In the genomic region with DNA sequence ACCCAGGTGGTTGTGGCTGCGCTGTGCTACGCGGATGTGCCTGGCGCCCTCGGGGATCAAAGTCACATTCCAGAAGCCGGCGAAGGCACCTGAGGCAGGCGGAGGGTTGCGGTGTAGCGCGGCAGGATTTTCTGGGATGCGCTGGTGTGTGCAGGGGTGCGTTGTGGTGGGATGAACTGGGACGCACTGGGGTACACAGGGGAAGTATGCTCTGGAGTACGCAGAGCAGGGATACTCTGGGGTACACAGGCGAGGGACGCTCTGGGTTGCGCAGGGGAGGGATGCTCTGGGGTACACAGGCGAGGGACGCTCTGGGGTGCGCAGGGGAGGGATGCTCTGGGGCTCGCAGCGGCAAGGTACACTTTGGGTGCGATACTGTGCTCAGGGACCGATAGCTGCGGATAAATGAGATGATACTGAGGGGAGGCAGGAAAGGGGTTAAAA, we compare ENCODE assay signal across 9 mouse cellular contexts. TPM values are rescaled to one million over a fixed set of nuclear protein-coding genes. Genes with fewer than 3 reads are reported as not detected.
DNase-seq lines count a peak whose midpoint lies in the region; ATAC-seq and TF ChIP-seq lines count a peak whose summit lies in the region.
"Had no signal": no experiment of that assay in that cellular context is flagged by ENCODE, and none has a peak within 500 bp of the region (broad histone marks: within the 10 kb centered on the region; RNA-seq: fewer than 3 reads in every experiment).

No protein-coding gene starts in this region.

- H3K9me3 ChIP-seq in heart, embryonic 10.5 days, result no peaks in the 10 kb centered on the region
- H3K9me3 ChIP-seq in G1E (replicated peaks), result peaks cover 16% of the 10 kb centered on the region
- H3K9me3 ChIP-seq in hindbrain, embryonic 11.5 days (ENCODE audit: control insufficient read depth, low read length), result no peaks in the 10 kb centered on the region
- H3K9me3 ChIP-seq in midbrain, embryonic 10.5 days (replicated peaks), result no peaks in the 10 kb centered on the region

- peaks cover 89% of the 10 kb centered on the region for H3K27me3 ChIP-seq in heart, embryonic 10.5 days (ENCODE audit: insufficient read depth, poor library complexity, severe bottlenecking)
- peaks cover 3% of the 10 kb centered on the region; the same call in 1 of the 2 replicates for H3K27me3 ChIP-seq in G1E (ENCODE audit: insufficient read depth, low read length)
- H3K27me3 ChIP-seq in hindbrain, embryonic 11.5 days (ENCODE audit: control insufficient read depth, insufficient read depth, low read length), result peaks cover 67% of the 10 kb centered on the region
- peaks cover 89% of the 10 kb centered on the region for H3K27me3 ChIP-seq in midbrain, embryonic 10.5 days (ENCODE audit: low read depth, poor library complexity, severe bottlenecking)

- H3K9ac ChIP-seq in hindbrain, embryonic 11.5 days (ENCODE audit: low read depth, low read length), result no peak overlapping the region

- DNase-seq in heart, embryonic 10.5 days (ENCODE audit: low spot score), result no peak
- DNase-seq in heart, postnatal 10 days, result no peak
- DNase-seq in G1E (ENCODE audit: low spot score), result no peak
- no peak for DNase-seq in hindbrain, embryonic 11.5 days (ENCODE audit: low spot score)
- no peak for DNase-seq in midbrain, embryonic 10.5 days (ENCODE audit: low spot score)
- no peak for DNase-seq in cerebellum, postnatal 36 days
- DNase-seq in thymus, postnatal 0 days (ENCODE audit: low spot score), result no peak
- DNase-seq in left cerebral cortex, postnatal 10 days (ENCODE audit: extremely low spot score in 1 of 2, low spot score in 2 of 2), result no peak
- DNase-seq: thymus, postnatal 25 days had no signal

- peak overlapping the region; percentile 52 for H3K4me3 ChIP-seq in heart, embryonic 10.5 days
- peak overlapping the region; percentile 69 for H3K4me3 ChIP-seq in G1E (ENCODE audit: low read depth, low read length)
- H3K4me3 ChIP-seq in hindbrain, embryonic 11.5 days (ENCODE audit: low read depth, low read length), result peak overlapping the region; percentile 23
- peak overlapping the region; percentile 52 for H3K4me3 ChIP-seq in midbrain, embryonic 10.5 days

- peak overlapping the region; percentile 35 for H3K4me2 ChIP-seq in hindbrain, embryonic 11.5 days (replicated peaks; ENCODE audit: low read depth, low read length)

- intact Hi-C loops in heart, postnatal 10 days (cut with DNase I), result loop anchor here (10.0 kb wide), 1 partner anchor 168 kb away; the partner anchor contains the start of genes 1600002K03Rik and Efna2
- intact Hi-C loops in left cerebral cortex, postnatal 10 days (cut with DNase I), result loop anchor here (10.0 kb wide), 1 partner anchor 162 kb away; no protein-coding TSS in a partner anchor

- H3K4me1 ChIP-seq in heart, embryonic 10.5 days, result peaks cover 54% of the 10 kb centered on the region
- H3K4me1 ChIP-seq in G1E (ENCODE audit: insufficient read depth, low read depth, low read length), result peaks cover 79% of the 10 kb centered on the region
- peaks cover 17% of the 10 kb centered on the region for H3K4me1 ChIP-seq in hindbrain, embryonic 11.5 days (replicated peaks; ENCODE audit: control insufficient read depth, insufficient read depth, low read length)
- peaks cover 49% of the 10 kb centered on the region for H3K4me1 ChIP-seq in midbrain, embryonic 10.5 days

- TF ChIP-seq CTCF in G1E (IDR thresholded peaks at IDR 0.05; ENCODE audit: low read depth, low read length), result no peak

- H3K27ac ChIP-seq in heart, embryonic 10.5 days, result no peak overlapping the region
- H3K27ac ChIP-seq in hindbrain, embryonic 11.5 days (ENCODE audit: low read depth, low read length), result no peak overlapping the region
- 0 out of 2 replicates have a peak overlapping the region, but pooled peaks have one; percentile 0 for H3K27ac ChIP-seq in midbrain, embryonic 10.5 days (replicated peaks)

- no peak for ATAC-seq in G1E (ENCODE audit: extremely low read depth, insufficient number of reproducible peaks, low FRiP score, poor library complexity, severe bottlenecking)
- ATAC-seq in hindbrain, embryonic 11.5 days (ENCODE audit: low FRiP score), result 0 out of 2 replicates have a peak, but pooled peaks have one; percentile 16

- H3K36me3 ChIP-seq in heart, embryonic 10.5 days, result no peaks in the 10 kb centered on the region
- peaks cover 33% of the 10 kb centered on the region for H3K36me3 ChIP-seq in G1E (replicated peaks)
- H3K36me3 ChIP-seq in hindbrain, embryonic 11.5 days (ENCODE audit: control insufficient read depth, insufficient read depth, low read length), result no peaks in the 10 kb centered on the region
- no peaks in the 10 kb centered on the region for H3K36me3 ChIP-seq in midbrain, embryonic 10.5 days

- 3% methylated on average over 26 of the region's 26 CpGs for WGBS in heart, embryonic 10.5 days
- WGBS in hindbrain, embryonic 11.5 days, result 3% methylated on average over 26 of the region's 26 CpGs
- WGBS in midbrain, embryonic 10.5 days, result 1% methylated on average over 26 of the region's 26 CpGs

RNA-seq across cellular contexts. Expression of gene Adamtsl5, which starts 5.9 kb away (rescaled TPM):
- polyA plus RNA-seq in heart, embryonic 10.5 days (2016; fragmentation: Nextera tagmentation; extraction: Ambion mirVana), result 1.3 and 1.9 TPM in 2 replicates
- total RNA-seq in heart, postnatal 10 days (2021), result 10 to 100 TPM; 36.9 to 42.9 TPM
- total RNA-seq in G1E (2014; fragmentation: Nextera tagmentation), result 16.9 and 17.5 TPM in 2 replicates
- total RNA-seq in G1E (2017), result 5.4 and 8.0 TPM in 2 replicates
- polyA plus RNA-seq in G1E (2012), result 33.4 and 37.9 TPM in 2 replicates
- polyA plus RNA-seq in hindbrain, embryonic 11.5 days (2014; fragmentation: Nextera tagmentation; extraction: Ambion mirVana), result 0.54 and 0.70 TPM in 2 replicates
- 0.48 and 0.91 TPM in 2 replicates for polyA plus RNA-seq in midbrain, embryonic 10.5 days (2016; fragmentation: Nextera tagmentation; extraction: Ambion mirVana)
- polyA plus RNA-seq in thymus, postnatal 0 days (2015; fragmentation: Nextera tagmentation; extraction: Ambion mirVana), result 1.0 and 1.1 TPM in 2 replicates
- under 1 TPM; 0.66 to 0.85 TPM for total RNA-seq in left cerebral cortex, postnatal 10 days (2021)

RNA-seq across cellular contexts. Expression of gene Reep6, which starts 12.6 kb away (rescaled TPM):
- polyA plus RNA-seq in heart, embryonic 10.5 days (2016; fragmentation: Nextera tagmentation; extraction: Ambion mirVana), result 7.1 and 18.3 TPM in 2 replicates
- 1 to 10 TPM; 2.2 to 2.4 TPM for total RNA-seq in heart, postnatal 10 days (2021)
- total RNA-seq in G1E (2014; fragmentation: Nextera tagmentation) (72.8 and 85.9 TPM in 2 replicates), G1E (2017) (1.0 and 1.3 TPM in 2 replicates)
- polyA plus RNA-seq in G1E (2012), result 49.5 and 65.3 TPM in 2 replicates
- polyA plus RNA-seq in hindbrain, embryonic 11.5 days (2014; fragmentation: Nextera tagmentation; extraction: Ambion mirVana), result 3.7 and 3.8 TPM in 2 replicates
- polyA plus RNA-seq in midbrain, embryonic 10.5 days (2016; fragmentation: Nextera tagmentation; extraction: Ambion mirVana), result 9.1 and 11.5 TPM in 2 replicates
- 0.26 and 0.30 TPM in 2 replicates for polyA plus RNA-seq in thymus, postnatal 0 days (2015; fragmentation: Nextera tagmentation; extraction: Ambion mirVana)
- 10 to 100 TPM in 1 of 2 experiments, 1 to 10 TPM in 1; 9.3 to 10.1 TPM for total RNA-seq in left cerebral cortex, postnatal 10 days (2021)

RNA-seq across cellular contexts. Expression of gene Pcsk4, which starts 13.0 kb away (rescaled TPM):
- polyA plus RNA-seq in heart, embryonic 10.5 days (2016; fragmentation: Nextera tagmentation; extraction: Ambion mirVana), result 1.6 and 4.0 TPM in 2 replicates
- 1 to 10 TPM; 1.7 to 1.8 TPM for total RNA-seq in heart, postnatal 10 days (2021)
- total RNA-seq in G1E (2014; fragmentation: Nextera tagmentation) (4.8 and 6.7 TPM in 2 replicates), G1E (2017) (0.87 and 1.1 TPM in 2 replicates)
- 12.4 and 14.2 TPM in 2 replicates for polyA plus RNA-seq in G1E (2012)
- 1.1 and 1.8 TPM in 2 replicates for polyA plus RNA-seq in hindbrain, embryonic 11.5 days (2014; fragmentation: Nextera tagmentation; extraction: Ambion mirVana)
- 3.3 and 4.2 TPM in 2 replicates for polyA plus RNA-seq in midbrain, embryonic 10.5 days (2016; fragmentation: Nextera tagmentation; extraction: Ambion mirVana)
- 4.4 and 4.6 TPM in 2 replicates for polyA plus RNA-seq in thymus, postnatal 0 days (2015; fragmentation: Nextera tagmentation; extraction: Ambion mirVana)
- total RNA-seq in left cerebral cortex, postnatal 10 days (2021), result 1 to 10 TPM; 9.8 to 9.9 TPM

RNA-seq across cellular contexts. Expression of gene Plk5, which starts 13.9 kb away (rescaled TPM):
- polyA plus RNA-seq in heart, embryonic 10.5 days (2016; fragmentation: Nextera tagmentation; extraction: Ambion mirVana), result 0.16 TPM in 1 of 2 replicates, not detected in the other
- total RNA-seq in heart, postnatal 10 days (2021), result under 1 TPM in 1 of 2 experiments, not detected in 1; 0.25 TPM
- not detected in 2 replicates for total RNA-seq in G1E (2014; fragmentation: Nextera tagmentation)
- total RNA-seq in G1E (2017), result 0.12 TPM in 1 of 2 replicates, not detected in the other
- not detected in 2 replicates for polyA plus RNA-seq in G1E (2012)
- polyA plus RNA-seq in hindbrain, embryonic 11.5 days (2014; fragmentation: Nextera tagmentation; extraction: Ambion mirVana), result 0.11 and 0.14 TPM in 2 replicates
- 0.12 and 0.32 TPM in 2 replicates for polyA plus RNA-seq in midbrain, embryonic 10.5 days (2016; fragmentation: Nextera tagmentation; extraction: Ambion mirVana)
- polyA plus RNA-seq in thymus, postnatal 0 days (2015; fragmentation: Nextera tagmentation; extraction: Ambion mirVana), result 0.17 and 0.21 TPM in 2 replicates
- 1 to 10 TPM; 3.1 to 5.1 TPM for total RNA-seq in left cerebral cortex, postnatal 10 days (2021)

RNA-seq across cellular contexts. Expression of gene 2310011J03Rik, which starts 22.0 kb away (rescaled TPM):
- 41.3 and 46.8 TPM in 2 replicates for polyA plus RNA-seq in heart, embryonic 10.5 days (2016; fragmentation: Nextera tagmentation; extraction: Ambion mirVana)
- 10 to 100 TPM; 15.3 to 17.9 TPM for total RNA-seq in heart, postnatal 10 days (2021)
- total RNA-seq in G1E (2014; fragmentation: Nextera tagmentation) (17.2 and 17.6 TPM in 2 replicates), G1E (2017) (27.0 and 31.2 TPM in 2 replicates)
- polyA plus RNA-seq in G1E (2012), result 92.5 and 108 TPM in 2 replicates
- 32.9 and 34.9 TPM in 2 replicates for polyA plus RNA-seq in hindbrain, embryonic 11.5 days (2014; fragmentation: Nextera tagmentation; extraction: Ambion mirVana)
- polyA plus RNA-seq in midbrain, embryonic 10.5 days (2016; fragmentation: Nextera tagmentation; extraction: Ambion mirVana), result 57.3 TPM in 2 replicates
- polyA plus RNA-seq in thymus, postnatal 0 days (2015; fragmentation: Nextera tagmentation; extraction: Ambion mirVana), result 72.7 and 81.1 TPM in 2 replicates
- 10 to 100 TPM; 19.9 to 21.0 TPM for total RNA-seq in left cerebral cortex, postnatal 10 days (2021)

Comparison
In these comparisons a context has a peak if more than half of its experiments do, and no peak if none do; other contexts are left out.
1. RNA of gene Adamtsl5, which starts 5.9 kb away (polyA plus RNA-seq): 33.4 to 37.9 TPM in G1E; 1.3 to 1.9 TPM in heart, embryonic 10.5 days, 1.0 to 1.1 TPM in thymus, postnatal 0 days, 0.54 to 0.70 TPM in hindbrain, embryonic 11.5 days and 0.48 to 0.91 TPM in midbrain, embryonic 10.5 days; every median in the first group is over 10 times any median in the second.
2. Peak in every context shown above with its lines, with median percentiles within 50 percentile points of each other: H3K4me3 ChIP-seq.